Mouse (Mus musculus) neural tube, embryonic 15.5 days (tissue): ENCODE measurements around the gene Med14. TPM values are rescaled to one million over a fixed set of nuclear protein-coding genes. Genes with fewer than 3 reads are reported as not detected.

Source experiments
- ATAC-seq: fragments of 200-750 bp; cut with Nextera tagmentation; 2 replicates; pipeline ENCODE4 v1.8.0; 2017; ENCODE audit warnings: mild to moderate bottlenecking, moderate TSS enrichment, moderate library complexity; ENCODE audit not compliant: low FRiP score
- H3K27ac ChIP-seq: fragments of 300-500 bp; sonication (generic); replicated peaks from 2 replicates; pipeline ENCODE4 v1.5.1; 2015; ENCODE audit warnings: mild to moderate bottlenecking, inconsistent platforms
- H3K27me3 ChIP-seq: fragments of 300-500 bp; sonication (generic); replicated peaks from 2 replicates; pipeline ENCODE4 v1.6.1; 2015; ENCODE audit warnings: inconsistent platforms
- H3K36me3 ChIP-seq: fragments of 300-500 bp; sonication (generic); 2 replicates; pipeline ENCODE4 v1.6.1; 2015; ENCODE audit warnings: inconsistent platforms
- H3K4me1 ChIP-seq: fragments of 300-500 bp; sonication (generic); 2 replicates; pipeline ENCODE4 v1.6.1; 2015; ENCODE audit warnings: inconsistent platforms
- H3K4me2 ChIP-seq: fragments of 300-500 bp; sonication (generic); 2 replicates; pipeline ENCODE4 v1.6.1; 2015; ENCODE audit warnings: inconsistent platforms, mild to moderate bottlenecking, moderate library complexity
- H3K4me3 ChIP-seq: fragments of 300-500 bp; sonication (generic); replicated peaks from 2 replicates; pipeline ENCODE4 v1.5.1; 2015; ENCODE audit warnings: mild to moderate bottlenecking, inconsistent platforms
- H3K9ac ChIP-seq: fragments of 300-500 bp; sonication (generic); replicated peaks from 2 replicates; pipeline ENCODE4 v1.6.1; 2015; ENCODE audit warnings: mild to moderate bottlenecking, inconsistent platforms
- H3K9me3 ChIP-seq: fragments of 300-500 bp; sonication (generic); replicated peaks from 2 replicates; pipeline ENCODE4 v1.6.1; 2016; ENCODE audit warnings: inconsistent platforms
- WGBS: fragments of 180-500 bp; shearing (Covaris S2); methylation state at CpG from one replicate; pipeline ENCODE4 v1.1.7; 2015; ENCODE audit warnings: mixed read lengths; 5-methylcytosine and 5-hydroxymethylcytosine counted together
- polyA plus RNA-seq: library from polyadenylated mRNA; unstranded; fragments of >200 nt; fragmentation: Nextera tagmentation; extraction: Ambion mirVana; gene quantifications from 2 replicates; pipeline ENCODE4 v1.2.1, GENCODE M21; 2015

Med14 gene
- polyA plus RNA-seq, 1 experiment from 2014 or later = 11.9 TPM

DNA sequence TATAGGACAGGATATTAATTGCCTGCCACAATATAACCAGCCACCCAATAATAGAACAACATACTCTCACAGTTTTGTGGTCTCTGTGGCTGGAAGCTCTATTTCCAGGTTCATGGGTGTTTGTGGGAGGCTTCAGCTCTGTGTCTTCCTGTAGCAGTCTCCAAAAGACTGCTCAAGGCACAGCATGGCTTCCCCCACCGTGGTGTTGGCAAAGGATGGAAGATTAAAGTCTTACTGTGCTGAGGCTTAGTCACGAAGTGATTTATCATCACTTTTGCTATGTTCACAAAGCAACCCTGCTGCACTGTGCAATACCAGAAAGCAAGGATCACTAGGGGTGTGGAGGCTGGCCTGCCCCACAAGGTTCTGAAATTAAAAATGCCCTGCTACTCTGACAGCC is 108.0 kb downstream of the Med14 start:
- WGBS = 56% methylated on average over 2 of the region's 2 CpGs
- H3K9ac ChIP-seq = no peak overlapping the region
- no peaks in the 10 kb centered on the region for H3K4me1 ChIP-seq
- ATAC-seq = no peak
- H3K27ac ChIP-seq = no peak overlapping the region
- peaks cover 17% of the 10 kb centered on the region for H3K36me3 ChIP-seq
- no peaks in the 10 kb centered on the region for H3K9me3 ChIP-seq
- H3K4me2 ChIP-seq = no peak overlapping the region
- no peaks in the 10 kb centered on the region for H3K27me3 ChIP-seq
- H3K4me3 ChIP-seq = no peak overlapping the region

DNA sequence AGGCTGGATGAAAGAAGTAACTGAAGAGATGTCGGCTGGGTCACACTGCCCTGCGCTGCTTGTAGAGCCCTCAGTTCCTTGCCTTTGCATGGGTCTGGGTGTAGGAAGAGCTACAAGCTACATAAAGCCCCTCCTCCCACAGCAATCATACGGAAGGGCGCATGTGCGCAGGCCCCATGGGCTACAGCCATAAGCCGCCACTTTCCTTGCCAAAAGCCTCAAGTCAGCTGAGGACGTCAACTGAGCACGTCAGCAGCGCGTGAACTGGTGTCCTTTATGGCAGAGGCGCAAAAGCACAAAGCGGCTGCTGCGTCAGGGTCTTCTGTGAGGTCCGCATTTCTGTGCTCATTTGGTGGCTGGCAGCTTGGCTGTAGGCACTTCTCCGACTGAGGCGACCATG is 110.0 kb downstream of the Med14 start:
- no peak for ATAC-seq

DNA sequence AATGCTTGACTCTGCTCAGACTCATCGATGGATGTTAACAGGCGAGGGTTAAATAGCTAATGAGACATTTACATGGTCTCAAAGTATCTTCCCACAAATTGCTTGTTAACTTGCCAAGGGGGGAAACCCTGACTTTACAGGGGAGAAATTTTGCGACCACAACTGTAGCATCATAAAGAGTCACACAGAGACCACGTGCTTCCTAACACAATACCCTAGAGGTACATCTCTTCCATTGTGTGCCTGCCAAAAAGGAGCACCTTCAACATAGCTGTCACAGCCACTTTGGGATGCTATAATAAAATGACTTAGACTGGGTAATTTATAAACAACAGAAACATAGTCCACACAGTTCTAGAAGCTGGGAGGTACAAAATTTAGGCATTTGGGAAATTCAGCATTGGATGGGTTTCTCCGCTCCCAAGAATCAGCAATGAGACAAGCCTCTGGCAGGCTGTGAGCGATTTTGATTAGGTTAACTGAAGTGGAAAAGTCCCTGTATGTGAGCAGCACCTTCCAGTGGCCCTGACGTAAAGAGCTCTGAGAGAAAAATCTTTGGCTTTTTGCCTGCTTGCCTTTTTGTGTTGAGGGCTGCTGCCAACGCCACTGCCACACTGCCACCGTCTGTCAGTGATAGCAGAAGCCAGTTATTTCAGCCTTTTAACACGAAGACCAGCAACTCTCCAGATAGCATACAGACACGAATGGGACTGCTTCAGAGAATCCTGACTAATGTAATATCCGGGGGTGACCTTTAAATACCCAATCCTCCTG is 116.2 kb downstream of the Med14 start:
- WGBS = 50% methylated on average over 12 of the region's 12 CpGs
- Histone ChIP-seq H3K36me3 (no peaks in the 10 kb centered on the region), H3K9ac (no peak overlapping the region), H3K4me3 (no peak overlapping the region), H3K4me2 (no peak overlapping the region), H3K27ac (no peak overlapping the region; the same call in 1 of the 2 replicates), H3K9me3 (no peaks in the 10 kb centered on the region), H3K4me1 (no peaks in the 10 kb centered on the region), H3K27me3 (no peaks in the 10 kb centered on the region)
- ATAC-seq = peak; percentile 35; the same call in 1 of the 2 replicates

More for the DNA sequence above, 110.0 kb downstream of the Med14 start:
- WGBS = 93% methylated on average over 16 of the region's 16 CpGs
- H3K36me3 ChIP-seq = peaks cover 8% of the 10 kb centered on the region; the same call in 1 of the 2 replicates
- H3K4me3 ChIP-seq = no peak overlapping the region
- H3K27me3 ChIP-seq = no peaks in the 10 kb centered on the region
- H3K4me1 ChIP-seq = no peaks in the 10 kb centered on the region
- H3K9me3 ChIP-seq = no peaks in the 10 kb centered on the region
- no peak overlapping the region for H3K27ac ChIP-seq
- H3K9ac ChIP-seq = no peak overlapping the region
- no peak overlapping the region for H3K4me2 ChIP-seq

DNA sequence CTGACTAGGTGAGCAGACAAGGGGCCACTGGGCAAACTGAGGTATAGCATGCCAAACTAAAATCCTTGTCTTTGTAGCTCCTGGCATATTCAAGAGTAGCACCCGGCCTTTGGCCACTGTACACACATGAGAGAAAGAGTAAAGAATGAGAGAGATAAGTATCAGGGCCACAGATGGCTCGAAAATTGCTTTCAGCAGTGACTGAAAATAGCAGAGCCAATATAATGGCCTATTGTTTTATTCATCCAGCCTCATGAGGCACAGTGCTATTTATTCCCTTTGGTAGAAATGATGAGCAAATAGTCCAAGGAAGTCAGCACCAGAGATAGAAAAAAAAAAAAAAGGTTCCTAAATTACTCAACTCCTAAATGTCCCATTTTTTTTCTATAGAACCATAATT is 116.9 kb downstream of the Med14 start:
- 31% methylated on average over 2 of the region's 2 CpGs for WGBS
- ATAC-seq = no peak
- Histone ChIP-seq H3K4me3 (no peak overlapping the region), H3K27ac (no peak overlapping the region), H3K9ac (no peak overlapping the region), H3K27me3 (no peaks in the 10 kb centered on the region), H3K4me1 (no peaks in the 10 kb centered on the region), H3K4me2 (no peak overlapping the region), H3K36me3 (no peaks in the 10 kb centered on the region), H3K9me3 (no peaks in the 10 kb centered on the region)

Other genes with a start within 250 kb of the Med14 start
- gene Atp6ap2, start 174.3 kb downstream of the Med14 start, polyA plus RNA-seq = 212 and 226 TPM in 2 replicates
- 24.3 and 27.5 TPM in 2 replicates for gene 1810030O07Rik, start 88.4 kb downstream of the Med14 start, polyA plus RNA-seq